Mouse (Mus musculus): Measurements from ENCODE around the gene Pnliprp1.

The Pnliprp1 gene

GRCm38 (mm10) chr19:58728445-58729031, at the start of gene Pnliprp1:
Gene Pnliprp1, plus strand, starts transcription at chr19:58728887.
- DNase-seq = no peak

GRCm38 (mm10) chr19:58688933-58689332, 39.8 kb upstream of the Pnliprp1 start:
- DNase-seq = no peak

GRCm38 (mm10) chr19:58695314-58695713, 33.4 kb upstream of the Pnliprp1 start:
- no peak for DNase-seq

GRCm38 (mm10) chr19:58696235-58696634, 32.5 kb upstream of the Pnliprp1 start:
- no peak for DNase-seq

GRCm38 (mm10) chr19:58704556-58704955, 24.1 kb upstream of the Pnliprp1 start:
- no peak for DNase-seq

GRCm38 (mm10) chr19:58708611-58709010, 20.1 kb upstream of the Pnliprp1 start:
- no peak for DNase-seq

- no peak for DNase-seq
Observed at GRCm38 (mm10) chr19:58717925-58718324, 10.8 kb upstream of the Pnliprp1 start.

- no peak for DNase-seq
Observed at GRCm38 (mm10) chr19:58720439-58720838, 8.2 kb upstream of the Pnliprp1 start.

GRCm38 (mm10) chr19:58726551-58726950, 2.1 kb upstream of the Pnliprp1 start:
- no peak for DNase-seq

GRCm38 (mm10) chr19:58727756-58728155, 931 bp upstream of the Pnliprp1 start:
- no peak for DNase-seq

- no peak for DNase-seq
Observed at GRCm38 (mm10) chr19:58733216-58733615, 4.5 kb downstream of the Pnliprp1 start.

- no peak for DNase-seq
Observed at GRCm38 (mm10) chr19:58738111-58738510, 9.4 kb downstream of the Pnliprp1 start.

- DNase-seq = no peak
Observed at GRCm38 (mm10) chr19:58741036-58741435, 12.3 kb downstream of the Pnliprp1 start.

- no peak for DNase-seq
Observed at GRCm38 (mm10) chr19:58742711-58743110, 14.0 kb downstream of the Pnliprp1 start.

- no peak for DNase-seq
Observed at GRCm38 (mm10) chr19:58743736-58744135, 15.0 kb downstream of the Pnliprp1 start.

- no peak for DNase-seq
Observed at GRCm38 (mm10) chr19:58747498-58748000, 18.9 kb downstream of the Pnliprp1 start.

GRCm38 (mm10) chr19:58750822-58751221, 22.1 kb downstream of the Pnliprp1 start:
- DNase-seq = no peak

GRCm38 (mm10) chr19:58751504-58751903, 22.8 kb downstream of the Pnliprp1 start:
- DNase-seq = no peak

GRCm38 (mm10) chr19:58758871-58759270, 30.2 kb downstream of the Pnliprp1 start:
- DNase-seq = no peak

GRCm38 (mm10) chr19:58759423-58759822, 30.7 kb downstream of the Pnliprp1 start, which contains the start of gene Pnliprp2:
Gene Pnliprp2, plus strand, starts transcription at chr19:58759719.
- peak in 1 of 2 experiments; percentile 7 for DNase-seq

GRCm38 (mm10) chr19:58762316-58762715, 33.6 kb downstream of the Pnliprp1 start:
- DNase-seq = no peak

GRCm38 (mm10) chr19:58762848-58763541, 34.3 kb downstream of the Pnliprp1 start:
- no peak for DNase-seq

GRCm38 (mm10) chr19:58767329-58767728, 38.6 kb downstream of the Pnliprp1 start:
- no peak for DNase-seq

GRCm38 (mm10) chr19:58776461-58776860, 47.8 kb downstream of the Pnliprp1 start:
- no peak for DNase-seq

Data from thymus, postnatal 36 days (tissue).